Mouse (Mus musculus): ENCODE measurements around the gene Mllt6.
"Not testable (repeated sequence)": the region's sequence is repeated elsewhere in the genome, so short reads cannot be mapped to it uniquely, and the experiment has no call there.

Gene Mllt6

GRCm38 (mm10) chr11:97648541-97648940, 14.7 kb upstream of the Mllt6 start:
- not testable (repeated sequence) for DNase-seq (ENCODE audit: low read depth, low spot score)

GRCm38 (mm10) chr11:97650341-97650740, 12.9 kb upstream of the Mllt6 start:
- DNase-seq (ENCODE audit: low read depth, low spot score): no peak

GRCm38 (mm10) chr11:97653376-97653775, 9.8 kb upstream of the Mllt6 start:
- DNase-seq (ENCODE audit: low read depth, low spot score): not testable (repeated sequence)

GRCm38 (mm10) chr11:97654210-97654609, 9.0 kb upstream of the Mllt6 start:
- no peak for DNase-seq (ENCODE audit: low read depth, low spot score)

- DNase-seq (ENCODE audit: low read depth, low spot score): no peak
Observed at GRCm38 (mm10) chr11:97656269-97656971, 6.8 kb upstream of the Mllt6 start.

- no peak for DNase-seq (ENCODE audit: low read depth, low spot score)
Observed at GRCm38 (mm10) chr11:97657184-97657945, 5.8 kb upstream of the Mllt6 start.

GRCm38 (mm10) chr11:97657967-97658366, 5.2 kb upstream of the Mllt6 start:
- not testable (repeated sequence) for DNase-seq (ENCODE audit: low read depth, low spot score)

- no peak for DNase-seq (ENCODE audit: low read depth, low spot score)
Observed at GRCm38 (mm10) chr11:97658751-97659266, 4.4 kb upstream of the Mllt6 start.

GRCm38 (mm10) chr11:97659267-97659989, 3.8 kb upstream of the Mllt6 start:
- DNase-seq (ENCODE audit: low read depth, low spot score): peak; percentile 91

GRCm38 (mm10) chr11:97659990-97660714, 3.1 kb upstream of the Mllt6 start:
- peak; percentile 86 for DNase-seq (ENCODE audit: low read depth, low spot score)

GRCm38 (mm10) chr11:97660734-97661647, 2.2 kb upstream of the Mllt6 start:
- DNase-seq (ENCODE audit: low read depth, low spot score): no peak

GRCm38 (mm10) chr11:97661648-97662133, 1.5 kb upstream of the Mllt6 start:
- peak; percentile 94 for DNase-seq (ENCODE audit: low read depth, low spot score)

- DNase-seq (ENCODE audit: low read depth, low spot score): peak; percentile 91
Observed at GRCm38 (mm10) chr11:97662207-97662892, 864 bp upstream of the Mllt6 start.

GRCm38 (mm10) chr11:97663528-97664338, 519 bp downstream of the Mllt6 start:
- peak; percentile 68 for DNase-seq (ENCODE audit: low read depth, low spot score)

GRCm38 (mm10) chr11:97664339-97664665, 1.1 kb downstream of the Mllt6 start:
- peak; percentile 48 for DNase-seq (ENCODE audit: low read depth, low spot score)

GRCm38 (mm10) chr11:97664771-97665240, 1.6 kb downstream of the Mllt6 start:
- peak; percentile 36 for DNase-seq (ENCODE audit: low read depth, low spot score)

- DNase-seq (ENCODE audit: low read depth, low spot score): no peak
Observed at GRCm38 (mm10) chr11:97665431-97665830, 2.2 kb downstream of the Mllt6 start.

- no peak for DNase-seq (ENCODE audit: low read depth, low spot score)
Observed at GRCm38 (mm10) chr11:97666221-97666620, 3.0 kb downstream of the Mllt6 start.

GRCm38 (mm10) chr11:97666794-97667193, 3.6 kb downstream of the Mllt6 start:
- no peak for DNase-seq (ENCODE audit: low read depth, low spot score)

Data from A20 (cell line).